Mouse (Mus musculus) retina, postnatal 7 days (tissue): ENCODE data around the gene Agxt2.

Source experiments
- DNase-seq: peaks from one replicate; pipeline ENCODE4 v3.0.0-alpha.2; 2012; ENCODE audit warnings: low read depth, low spot score

Gene Agxt2

GRCm38 (mm10) chr15:10426545-10427266 is 68.4 kb downstream of the Agxt2 start:
- no peak for DNase-seq

- no peak for DNase-seq
Measured at GRCm38 (mm10) chr15:10436893-10437292, 78.6 kb downstream of the Agxt2 start.

GRCm38 (mm10) chr15:10439963-10440362 is 81.6 kb downstream of the Agxt2 start:
- DNase-seq: no peak

GRCm38 (mm10) chr15:10441493-10441892 is 83.2 kb downstream of the Agxt2 start:
- no peak for DNase-seq

- DNase-seq: no peak
Measured at GRCm38 (mm10) chr15:10442275-10442674, 83.9 kb downstream of the Agxt2 start.

- DNase-seq: no peak
Measured at GRCm38 (mm10) chr15:10447102-10447501, 88.8 kb downstream of the Agxt2 start.
